Mouse (Mus musculus) forebrain, embryonic 12.5 days (tissue): ENCODE results near the gene Ndufa6. TPM values are rescaled to one million over a fixed set of nuclear protein-coding genes. Genes with fewer than 3 reads are reported as not detected.
"Not testable (repeated sequence)": the region's sequence is repeated elsewhere in the genome, so short reads cannot be mapped to it uniquely, and the experiment has no call there.

Experiments
- ATAC-seq: fragments of 200-750 bp; cut with Nextera tagmentation; 2 replicates; pipeline ENCODE4 v1.8.0; 2017; ENCODE audit warnings: moderate TSS enrichment; ENCODE audit not compliant: low FRiP score
- H3K27ac ChIP-seq: fragments of 300-500 bp; sonication (generic); 2 replicates; pipeline ENCODE4 v1.5.1; 2016; ENCODE audit warnings: mild to moderate bottlenecking
- H3K27me3 ChIP-seq: fragments of 300-500 bp; sonication (generic); 2 replicates; pipeline ENCODE4 v1.6.1; 2016; ENCODE audit warnings: mild to moderate bottlenecking
- H3K36me3 ChIP-seq: fragments of 300-500 bp; sonication (generic); replicated peaks from 2 replicates; pipeline ENCODE4 v1.6.1; 2016; ENCODE audit warnings: mild to moderate bottlenecking
- H3K4me1 ChIP-seq: fragments of 300-500 bp; sonication (generic); 2 replicates; pipeline ENCODE4 v1.6.1; 2016
- H3K4me2 ChIP-seq: fragments of 300-500 bp; sonication (generic); 2 replicates; pipeline ENCODE4 v1.6.1; 2016; ENCODE audit warnings: mild to moderate bottlenecking, moderate library complexity
- H3K4me3 ChIP-seq: fragments of 300-500 bp; sonication (generic); replicated peaks from 2 replicates; pipeline ENCODE4 v1.5.1; 2016; ENCODE audit warnings: mild to moderate bottlenecking
- H3K9ac ChIP-seq: fragments of 300-500 bp; sonication (generic); 2 replicates; pipeline ENCODE4 v1.6.1; 2016; ENCODE audit warnings: mild to moderate bottlenecking
- H3K9me3 ChIP-seq: fragments of 300-500 bp; sonication (generic); 2 replicates; pipeline ENCODE4 v1.6.1; 2016
- WGBS: fragments of 180-500 bp; shearing (Covaris S2); methylation state at CpG from one replicate; pipeline ENCODE4 v1.1.7; 2016; 5-methylcytosine and 5-hydroxymethylcytosine counted together
- polyA plus RNA-seq: library from polyadenylated mRNA; unstranded; fragments of >200 nt; fragmentation: Nextera tagmentation; extraction: Ambion mirVana; gene quantifications from 2 replicates; pipeline ENCODE4 v1.2.1, GENCODE M21; 2016

The Ndufa6 gene
- polyA plus RNA-seq, 1 experiment from 2014 or later: 278 TPM

DNA sequence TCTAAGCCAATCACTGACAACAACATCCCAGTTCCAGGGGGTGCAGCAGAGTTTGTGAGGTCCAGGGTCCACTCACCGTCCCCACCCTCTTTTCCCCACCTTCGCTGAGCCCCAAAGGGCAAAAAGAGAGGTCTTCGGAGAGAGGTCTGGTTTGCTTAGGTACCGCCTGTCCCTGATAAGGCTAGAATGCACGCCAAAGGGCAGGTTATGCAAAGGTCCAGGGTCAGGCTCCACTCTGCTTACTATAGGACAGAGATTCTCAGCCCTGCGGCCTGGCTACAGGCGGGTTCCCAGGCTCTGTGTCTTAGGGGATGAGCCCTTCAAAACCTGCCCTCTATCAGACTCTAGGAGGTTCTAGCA lies 25.4 kb upstream of the Ndufa6 start:
- H3K36me3 ChIP-seq: no peaks in the 10 kb centered on the region
- no peaks in the 10 kb centered on the region for H3K9me3 ChIP-seq
- peak overlapping the region; percentile 39 for H3K4me3 ChIP-seq
- H3K9ac ChIP-seq: peak overlapping the region; percentile 49; the same call in 1 of the 2 replicates
- peaks cover 30% of the 10 kb centered on the region for H3K4me1 ChIP-seq
- 28% methylated on average over 7 of the region's 7 CpGs for WGBS
- ATAC-seq: no peak
- H3K27ac ChIP-seq: no peak overlapping the region
- H3K4me2 ChIP-seq: peak overlapping the region; percentile 60
- no peaks in the 10 kb centered on the region for H3K27me3 ChIP-seq

DNA sequence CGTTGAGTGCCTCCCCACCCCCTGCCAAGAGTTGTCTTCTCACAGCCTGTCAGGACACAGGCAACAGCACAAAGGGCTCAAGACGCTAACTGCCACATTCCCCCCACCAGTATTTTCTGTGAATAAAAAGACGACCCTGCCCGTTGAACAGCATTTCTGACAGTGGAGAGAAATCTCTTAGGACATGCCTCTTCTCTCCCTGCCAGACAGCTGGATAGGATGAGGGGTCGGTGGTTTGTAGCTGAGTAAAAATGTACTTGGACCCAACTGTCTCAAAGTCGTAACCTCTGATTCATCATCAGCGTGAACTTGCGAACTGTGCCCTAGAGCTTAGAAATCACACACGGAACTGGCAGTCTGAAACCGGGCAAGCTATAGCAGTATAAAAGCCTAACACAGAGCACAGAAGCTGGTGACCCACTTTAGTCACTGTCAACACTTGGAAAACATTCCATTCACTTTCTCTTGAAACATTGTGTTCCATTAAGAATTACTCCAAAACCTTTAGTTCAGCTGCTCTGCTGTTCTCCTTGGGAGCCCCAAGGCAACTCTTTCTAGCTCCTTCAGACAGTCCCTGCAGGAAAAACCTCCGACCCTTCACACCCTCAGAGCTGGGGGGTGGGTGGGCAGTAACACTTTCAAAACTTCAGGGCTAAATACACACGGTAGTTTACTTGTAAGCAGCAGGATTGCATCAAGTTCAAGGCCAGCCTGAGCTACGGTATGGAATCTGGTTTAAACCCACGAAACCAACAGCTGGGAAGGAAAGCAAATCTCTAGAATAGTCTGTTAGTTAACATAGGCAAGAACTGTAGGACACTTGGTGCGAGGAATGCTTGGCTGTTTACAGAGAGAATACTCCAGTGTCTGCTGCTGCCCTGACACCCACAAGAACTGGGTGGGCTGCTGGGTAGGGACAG lies 24.4 kb upstream of the Ndufa6 start:
- H3K9me3 ChIP-seq: no peaks in the 10 kb centered on the region
- H3K4me3 ChIP-seq: no peak overlapping the region
- H3K27me3 ChIP-seq: no peaks in the 10 kb centered on the region
- H3K4me2 ChIP-seq: no peak overlapping the region
- WGBS: 60% methylated on average over 15 of the region's 15 CpGs
- ATAC-seq: no peak
- H3K9ac ChIP-seq: no peak overlapping the region
- no peaks in the 10 kb centered on the region for H3K36me3 ChIP-seq
- H3K4me1 ChIP-seq: peaks cover 30% of the 10 kb centered on the region
- H3K27ac ChIP-seq: no peak overlapping the region

DNA sequence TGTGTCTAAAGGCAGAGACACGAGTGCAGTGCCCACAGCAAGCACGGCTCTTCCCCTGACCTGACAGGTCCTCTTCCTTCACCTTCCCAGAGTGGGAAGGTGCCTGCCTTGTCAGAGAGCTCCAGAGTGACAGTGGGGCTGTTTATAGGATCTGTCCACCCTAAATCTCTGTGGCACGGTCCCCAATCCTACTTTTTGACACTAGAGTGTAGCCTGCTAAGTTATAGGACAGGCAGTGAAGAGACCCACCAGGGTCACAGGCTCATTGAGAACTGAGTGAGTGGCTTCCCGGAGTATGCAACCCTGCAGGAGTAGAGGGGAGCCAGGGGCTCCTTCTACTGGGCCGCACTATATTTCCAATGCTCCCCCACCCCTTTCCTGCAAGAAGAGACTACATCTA lies 23.6 kb upstream of the Ndufa6 start:
- H3K4me1 ChIP-seq: peaks cover 30% of the 10 kb centered on the region

DNA sequence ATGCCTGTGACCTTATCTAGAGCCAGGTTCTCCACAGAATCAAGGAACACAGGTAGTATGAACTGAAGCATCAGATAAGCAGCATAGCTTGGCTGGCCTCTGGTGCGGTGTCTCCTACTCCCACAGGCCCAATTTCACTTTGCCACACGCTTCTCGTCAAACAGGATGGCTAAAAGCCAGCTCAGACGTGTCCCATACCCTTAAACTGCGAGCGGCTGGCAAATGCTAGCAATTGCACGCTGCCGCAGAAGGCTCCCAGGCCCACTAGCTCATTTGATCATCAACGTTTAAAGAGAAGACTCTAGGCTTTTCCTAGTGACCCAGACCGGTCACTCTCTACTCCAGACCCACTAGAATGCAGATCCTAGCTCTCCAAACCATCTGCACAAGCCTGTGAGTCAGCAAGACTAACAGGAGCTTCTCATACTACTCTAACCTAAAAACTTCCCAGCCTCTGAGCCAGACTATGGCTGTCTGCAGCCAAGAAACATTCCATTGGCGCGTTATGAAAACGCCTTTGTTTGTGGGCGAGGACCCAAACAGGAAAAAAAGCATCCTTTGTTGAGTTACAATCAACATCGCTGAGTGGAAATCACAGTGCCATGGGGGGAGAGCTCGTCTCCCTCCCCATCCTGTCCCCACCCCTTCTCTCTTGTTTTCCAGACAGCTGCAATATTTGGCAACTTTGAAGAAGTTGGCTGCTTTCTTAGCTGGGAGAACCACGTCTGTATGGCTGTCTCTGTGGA lies 22.4 kb upstream of the Ndufa6 start:
- 57% methylated on average over 17 of the region's 17 CpGs for WGBS
- H3K4me3 ChIP-seq: no peak overlapping the region
- H3K4me1 ChIP-seq: peaks cover 30% of the 10 kb centered on the region
- H3K9ac ChIP-seq: no peak overlapping the region
- no peaks in the 10 kb centered on the region for H3K9me3 ChIP-seq
- no peaks in the 10 kb centered on the region for H3K27me3 ChIP-seq
- no peak for ATAC-seq
- H3K36me3 ChIP-seq: no peaks in the 10 kb centered on the region
- H3K4me2 ChIP-seq: no peak overlapping the region
- peak overlapping the region; percentile 36; the same call in 1 of the 2 replicates for H3K27ac ChIP-seq

More for the DNA sequence above, 23.6 kb upstream of the Ndufa6 start:
- H3K27ac ChIP-seq: no peak overlapping the region
- H3K4me2 ChIP-seq: no peak overlapping the region
- no peak overlapping the region for H3K9ac ChIP-seq
- WGBS: 80% methylated on average over 5 of the region's 5 CpGs
- H3K36me3 ChIP-seq: no peaks in the 10 kb centered on the region
- no peak overlapping the region for H3K4me3 ChIP-seq
- no peaks in the 10 kb centered on the region for H3K9me3 ChIP-seq
- ATAC-seq: no peak
- H3K27me3 ChIP-seq: no peaks in the 10 kb centered on the region

- 86% methylated on average over 9 of the region's 9 CpGs for WGBS
- H3K9me3 ChIP-seq: no peaks in the 10 kb centered on the region
Measured at GRCm38 (mm10) chr15:82375855-82376254, 21.7 kb upstream of the Ndufa6 start.

GRCm38 (mm10) chr15:82374437-82374836 lies 20.3 kb upstream of the Ndufa6 start:
- Histone ChIP-seq H3K27me3 (no peaks in the 10 kb centered on the region), H3K4me2 (no peak overlapping the region), H3K36me3 (no peaks in the 10 kb centered on the region), H3K4me1 (peaks cover 16% of the 10 kb centered on the region; the same call in 1 of the 2 replicates), H3K27ac (no peak overlapping the region), H3K9ac (no peak overlapping the region), H3K9me3 (no peaks in the 10 kb centered on the region), H3K4me3 (no peak overlapping the region)
- 79% methylated on average over 5 of the region's 5 CpGs for WGBS
- ATAC-seq: no peak

More at GRCm38 (mm10) chr15:82375855-82376254, 21.7 kb upstream of the Ndufa6 start:
- H3K36me3 ChIP-seq: no peaks in the 10 kb centered on the region
- no peak overlapping the region for H3K4me2 ChIP-seq
- H3K27ac ChIP-seq: no peak overlapping the region
- H3K4me3 ChIP-seq: no peak overlapping the region
- H3K27me3 ChIP-seq: no peaks in the 10 kb centered on the region
- no peak for ATAC-seq
- H3K4me1 ChIP-seq: peaks cover 27% of the 10 kb centered on the region
- no peak overlapping the region for H3K9ac ChIP-seq

DNA sequence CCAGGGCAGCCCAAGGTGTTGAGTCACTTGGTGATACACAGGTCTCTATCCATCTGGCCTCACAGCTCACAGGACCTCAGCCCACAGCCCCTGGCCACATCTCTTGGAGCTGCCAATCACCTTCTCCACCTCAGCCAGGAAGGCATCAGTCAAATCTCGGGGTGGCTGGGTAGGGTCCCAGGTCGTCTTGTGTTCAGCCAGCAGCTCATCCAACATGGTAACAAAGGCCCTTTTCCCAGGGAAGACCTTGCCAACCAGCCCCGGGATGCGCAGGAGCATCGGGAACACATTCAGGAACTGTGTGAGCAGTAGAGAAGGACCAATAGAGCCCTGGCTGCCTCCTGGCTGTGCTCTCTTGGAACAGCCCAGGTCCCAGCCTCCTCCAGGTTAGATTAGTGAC lies 18.9 kb upstream of the Ndufa6 start:
- Histone ChIP-seq H3K9ac (no peak overlapping the region), H3K4me1 (peaks cover 10% of the 10 kb centered on the region; the same call in 1 of the 2 replicates), H3K4me3 (no peak overlapping the region), H3K9me3 (no peaks in the 10 kb centered on the region), H3K27me3 (no peaks in the 10 kb centered on the region), H3K4me2 (no peak overlapping the region), H3K27ac (no peak overlapping the region), H3K36me3 (no peaks in the 10 kb centered on the region)
- no peak for ATAC-seq
- WGBS: 88% methylated on average over 5 of the region's 5 CpGs

DNA sequence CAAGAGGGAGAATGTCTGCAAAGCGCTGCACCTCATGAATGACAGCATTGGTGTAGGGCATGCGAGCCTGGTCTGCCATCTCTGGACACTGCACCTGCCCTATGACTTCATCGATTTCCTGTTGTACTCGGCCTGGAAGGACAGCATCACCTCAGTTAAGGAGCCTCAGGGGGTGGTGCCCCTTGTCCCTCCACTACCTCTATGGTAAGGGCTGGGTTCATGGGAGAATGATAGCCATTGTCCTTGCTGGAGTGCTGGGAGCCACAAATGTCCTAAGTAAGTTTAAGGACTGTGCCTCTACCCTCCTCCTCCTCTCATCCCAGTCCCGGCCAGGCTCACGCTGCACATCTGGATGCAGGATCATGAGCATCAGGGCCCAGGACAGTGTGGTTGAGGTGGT lies 18.3 kb upstream of the Ndufa6 start:
- no peak overlapping the region for H3K4me3 ChIP-seq
- ATAC-seq: no peak
- no peak overlapping the region for H3K27ac ChIP-seq
- peaks cover 8% of the 10 kb centered on the region; the same call in 1 of the 2 replicates for H3K4me1 ChIP-seq
- WGBS: 88% methylated on average over 6 of the region's 6 CpGs
- H3K36me3 ChIP-seq: no peaks in the 10 kb centered on the region
- H3K4me2 ChIP-seq: no peak overlapping the region
- H3K9ac ChIP-seq: no peak overlapping the region
- H3K27me3 ChIP-seq: no peaks in the 10 kb centered on the region
- H3K9me3 ChIP-seq: no peaks in the 10 kb centered on the region

DNA sequence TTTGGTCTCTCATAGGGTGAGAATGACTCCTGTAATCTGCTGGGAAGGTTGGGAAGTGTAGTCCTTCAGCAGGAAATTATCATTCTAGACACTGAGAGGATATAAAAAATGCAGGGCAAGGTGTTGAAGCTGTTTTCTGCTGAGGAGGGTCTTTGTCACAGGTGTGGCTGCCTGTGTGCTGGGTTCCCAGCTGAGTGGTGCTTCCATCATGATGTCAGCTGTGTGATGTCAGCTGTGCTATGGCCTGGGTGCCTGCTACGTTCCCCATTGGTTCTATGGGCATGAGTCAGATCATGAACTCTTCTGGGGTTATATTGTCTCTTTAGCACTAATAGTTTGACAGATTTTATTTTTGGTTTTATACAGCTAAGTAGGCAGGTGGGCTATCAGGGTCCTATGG lies 14.7 kb upstream of the Ndufa6 start:
- Histone ChIP-seq H3K4me3 (no peak overlapping the region), H3K27me3 (no peaks in the 10 kb centered on the region), H3K36me3 (no peaks in the 10 kb centered on the region), H3K4me1 (no peaks in the 10 kb centered on the region), H3K9me3 (no peaks in the 10 kb centered on the region), H3K9ac (no peak overlapping the region), H3K27ac (no peak overlapping the region), H3K4me2 (no peak overlapping the region)
- 83% methylated on average over 1 of the region's 1 CpGs for WGBS
- no peak for ATAC-seq

DNA sequence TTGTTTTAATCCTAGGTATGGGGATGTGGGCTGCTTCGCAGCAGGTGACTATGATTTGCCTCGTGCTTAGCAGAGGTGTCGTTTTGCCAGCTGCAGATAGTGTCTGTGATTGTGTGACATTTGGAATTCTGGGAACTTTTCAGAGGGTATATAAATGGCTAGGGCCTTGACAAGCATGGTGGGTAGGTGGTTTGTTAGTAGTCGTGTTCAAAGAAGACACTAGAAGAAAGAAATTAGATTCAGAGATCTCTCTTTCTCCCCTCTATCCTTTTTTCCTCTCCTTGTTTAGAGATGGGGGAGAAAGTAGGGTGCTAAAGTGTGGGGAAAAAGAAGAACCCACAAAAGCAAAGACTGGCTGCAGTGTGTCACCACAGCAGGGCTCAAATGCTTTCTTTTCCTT lies 14.0 kb upstream of the Ndufa6 start:
- Histone ChIP-seq H3K27me3 (no peaks in the 10 kb centered on the region), H3K4me3 (no peak overlapping the region), H3K27ac (no peak overlapping the region), H3K36me3 (no peaks in the 10 kb centered on the region), H3K4me2 (no peak overlapping the region), H3K9me3 (no peaks in the 10 kb centered on the region), H3K4me1 (no peaks in the 10 kb centered on the region), H3K9ac (no peak overlapping the region)
- no peak for ATAC-seq
- WGBS: 92% methylated on average over 4 of the region's 4 CpGs

GRCm38 (mm10) chr15:82364561-82364960 lies 10.4 kb upstream of the Ndufa6 start:
- H3K27me3 ChIP-seq, H3K4me2 ChIP-seq, H3K36me3 ChIP-seq, H3K9me3 ChIP-seq, ATAC-seq, H3K9ac ChIP-seq, H3K4me3 ChIP-seq, H3K4me1 ChIP-seq, H3K27ac ChIP-seq: not testable (repeated sequence)
- WGBS: 16% methylated on average over 6 of the region's 9 CpGs

- H3K4me1 ChIP-seq, H3K27me3 ChIP-seq, ATAC-seq, H3K4me3 ChIP-seq, H3K9me3 ChIP-seq, H3K36me3 ChIP-seq, H3K27ac ChIP-seq, H3K4me2 ChIP-seq, H3K9ac ChIP-seq: not testable (repeated sequence)
- 77% methylated on average over 11 of the region's 12 CpGs for WGBS
Measured at GRCm38 (mm10) chr15:82363801-82364200, 9.7 kb upstream of the Ndufa6 start.
